Mouse (Mus musculus) kidney, postnatal 0 days (tissue): Measurements from ENCODE around the gene Btbd9. TPM values are rescaled to one million over a fixed set of nuclear protein-coding genes. Genes with fewer than 3 reads are reported as not detected.

Experiments
- ATAC-seq: fragments of 200-750 bp; cut with Nextera tagmentation; replicated peaks from 2 replicates; pipeline ENCODE4 v1.8.0; 2017; ENCODE audit warnings: low read depth, moderate number of reproducible peaks, moderate TSS enrichment, moderate library complexity; ENCODE audit not compliant: low FRiP score
- DNase-seq: peaks from one replicate; pipeline ENCODE4 v3.0.0-alpha.2; 2016; ENCODE audit warnings: low spot score
- H3K27ac ChIP-seq: fragments of 300-500 bp; sonication (generic); 2 replicates; pipeline ENCODE4 v1.5.1; 2014; ENCODE audit warnings: mild to moderate bottlenecking
- H3K27me3 ChIP-seq: fragments of 300-500 bp; sonication (generic); 2 replicates; pipeline ENCODE4 v1.6.1; 2014; ENCODE audit warnings: low read length, mixed read lengths; ENCODE audit not compliant: insufficient read depth
- H3K36me3 ChIP-seq: fragments of 300-500 bp; sonication (generic); 2 replicates; pipeline ENCODE4 v1.6.1; 2014; ENCODE audit warnings: low read length, mixed read lengths; ENCODE audit not compliant: insufficient read depth
- H3K4me1 ChIP-seq: fragments of 300-500 bp; sonication (generic); replicated peaks from 2 replicates; pipeline ENCODE4 v1.6.1; 2014; ENCODE audit warnings: antibody characterized with exemption, low read length, mixed read lengths; ENCODE audit not compliant: insufficient read depth
- H3K4me2 ChIP-seq: fragments of 300-500 bp; sonication (generic); 2 replicates; pipeline ENCODE4 v1.6.1; 2014; ENCODE audit warnings: mild to moderate bottlenecking, low read length, moderate library complexity, mixed read lengths
- H3K4me3 ChIP-seq: fragments of 300-500 bp; sonication (generic); replicated peaks from 2 replicates; pipeline ENCODE4 v1.5.1; 2014; ENCODE audit warnings: low read depth, low read length
- H3K9ac ChIP-seq: fragments of 300-500 bp; sonication (generic); 2 replicates; pipeline ENCODE4 v1.6.1; 2014; ENCODE audit warnings: low read depth, low read length
- H3K9me3 ChIP-seq: fragments of 300-500 bp; sonication (generic); replicated peaks from 2 replicates; pipeline ENCODE4 v1.6.1; 2016; ENCODE audit warnings: low read length, inconsistent platforms, mixed read lengths
- CTCF ChIP-seq: IDR thresholded peaks from 2 replicates; pipeline ENCODE4 v1.5.1; 2016; ENCODE audit warnings: antibody characterized with exemption, low read depth, mild to moderate bottlenecking, moderate library complexity
- WGBS: fragments of 180-500 bp; shearing (Covaris S2); extraction: QIAGEN DNeasy Blood & Tissue Kit; methylation state at CpG from one replicate; pipeline ENCODE4 v1.1.7; 2014; 5-methylcytosine and 5-hydroxymethylcytosine counted together
- polyA plus RNA-seq: library from polyadenylated mRNA; unstranded; fragments of >200 nt; fragmentation: Nextera tagmentation; extraction: Ambion mirVana; gene quantifications from 2 replicates; pipeline ENCODE4 v1.2.1, GENCODE M21; 2015

The Btbd9 gene
- polyA plus RNA-seq, 1 experiment from 2014 or later, result 41.1 TPM

- Histone ChIP-seq H3K27ac (no peak overlapping the region), H3K4me2 (no peak overlapping the region), H3K9ac (no peak overlapping the region), H3K36me3 (no peaks in the 10 kb centered on the region), H3K4me3 (no peak overlapping the region), H3K4me1 (no peaks in the 10 kb centered on the region), H3K27me3 (no peaks in the 10 kb centered on the region), H3K9me3 (no peaks in the 10 kb centered on the region)
- no peak for TF ChIP-seq CTCF
- WGBS, result 79% methylated on average over 5 of the region's 5 CpGs
- ATAC-seq (no peak), DNase-seq (no peak)
These were observed 296.6 kb downstream of the Btbd9 start for GRCm38 (mm10) chr17:30279684-30280083.

GRCm38 (mm10) chr17:30278596-30279378, 297.5 kb downstream of the Btbd9 start:
- H3K9ac ChIP-seq, result no peak overlapping the region
- H3K4me1 ChIP-seq, result no peaks in the 10 kb centered on the region
- no peak overlapping the region for H3K4me3 ChIP-seq
- no peak overlapping the region for H3K4me2 ChIP-seq
- 37% methylated on average over 16 of the region's 16 CpGs for WGBS
- ATAC-seq, result no peak
- H3K9me3 ChIP-seq, result no peaks in the 10 kb centered on the region
- no peak for TF ChIP-seq CTCF
- no peaks in the 10 kb centered on the region for H3K36me3 ChIP-seq
- no peak for DNase-seq
- H3K27ac ChIP-seq, result no peak overlapping the region
- H3K27me3 ChIP-seq, result no peaks in the 10 kb centered on the region

GRCm38 (mm10) chr17:30276477-30276876, 299.8 kb downstream of the Btbd9 start:
- Histone ChIP-seq H3K9me3 (no peaks in the 10 kb centered on the region), H3K27ac (no peak overlapping the region), H3K4me1 (no peaks in the 10 kb centered on the region), H3K36me3 (no peaks in the 10 kb centered on the region), H3K4me3 (no peak overlapping the region), H3K4me2 (no peak overlapping the region), H3K27me3 (no peaks in the 10 kb centered on the region), H3K9ac (no peak overlapping the region)
- no peak for TF ChIP-seq CTCF
- WGBS, result 94% methylated on average over 4 of the region's 4 CpGs
- DNase-seq (no peak), ATAC-seq (no peak)

- WGBS, result 90% methylated on average over 6 of the region's 6 CpGs
- H3K4me1 ChIP-seq, result 0 out of 2 replicates have a peak, but pooled peaks cover 2% of the 10 kb centered on the region
- no peak overlapping the region for H3K4me3 ChIP-seq
- ATAC-seq (no peak), DNase-seq (no peak)
- no peaks in the 10 kb centered on the region for H3K27me3 ChIP-seq
- H3K9me3 ChIP-seq, result no peaks in the 10 kb centered on the region
- no peak for TF ChIP-seq CTCF
- H3K4me2 ChIP-seq, result no peak overlapping the region
- H3K36me3 ChIP-seq, result no peaks in the 10 kb centered on the region
- no peak overlapping the region for H3K9ac ChIP-seq
- no peak overlapping the region for H3K27ac ChIP-seq
These were observed 303.5 kb downstream of the Btbd9 start for GRCm38 (mm10) chr17:30272769-30273168.

GRCm38 (mm10) chr17:30269136-30270063, 306.9 kb downstream of the Btbd9 start:
- H3K27ac ChIP-seq, result no peak overlapping the region
- H3K36me3 ChIP-seq, result no peaks in the 10 kb centered on the region
- no peak for TF ChIP-seq CTCF
- WGBS, result 64% methylated on average over 11 of the region's 11 CpGs
- no peaks in the 10 kb centered on the region for H3K9me3 ChIP-seq
- no peak overlapping the region for H3K9ac ChIP-seq
- H3K27me3 ChIP-seq, result no peaks in the 10 kb centered on the region
- DNase-seq (no peak), ATAC-seq (no peak)
- no peak overlapping the region for H3K4me3 ChIP-seq
- 0 out of 2 replicates have a peak, but pooled peaks cover 2% of the 10 kb centered on the region for H3K4me1 ChIP-seq
- no peak overlapping the region for H3K4me2 ChIP-seq

- Histone ChIP-seq H3K4me1 (0 out of 2 replicates have a peak, but pooled peaks cover 2% of the 10 kb centered on the region), H3K9ac (no peak overlapping the region), H3K27ac (no peak overlapping the region), H3K9me3 (no peaks in the 10 kb centered on the region), H3K36me3 (no peaks in the 10 kb centered on the region), H3K27me3 (no peaks in the 10 kb centered on the region), H3K4me3 (no peak overlapping the region), H3K4me2 (no peak overlapping the region)
- DNase-seq, result no peak
- ATAC-seq, result no peak
- no peak for TF ChIP-seq CTCF
- 90% methylated on average over 8 of the region's 8 CpGs for WGBS
These were observed 307.8 kb downstream of the Btbd9 start for GRCm38 (mm10) chr17:30268456-30268855.
